Comparison of ENCODE assay signal across 31 mouse cellular contexts in the genomic region with DNA sequence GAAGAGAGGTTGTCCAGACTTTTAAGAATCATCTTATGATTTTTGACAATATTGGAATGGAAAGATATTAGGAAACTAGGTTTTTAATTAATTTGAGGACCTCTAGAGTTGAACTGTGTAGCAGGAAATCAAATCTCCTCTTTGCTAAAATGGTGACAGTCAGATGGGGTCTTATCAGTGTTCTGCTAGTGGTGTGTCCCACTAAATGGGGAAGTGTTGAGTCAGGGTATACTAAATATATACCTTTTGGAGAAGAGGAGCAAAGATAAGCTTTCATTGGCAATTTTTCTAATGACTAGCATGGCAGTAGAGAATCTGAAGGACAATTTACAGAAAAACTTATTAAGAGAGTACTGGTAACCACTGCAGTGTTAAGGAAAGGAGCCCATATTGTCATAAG.
"Had no signal": no experiment of that assay in that cellular context is flagged by ENCODE, and none has a peak within 500 bp of the region (broad histone marks: within the 10 kb centered on the region; RNA-seq: fewer than 3 reads in every experiment).

No protein-coding gene starts in this region.

- H3K36me3 ChIP-seq: limb, embryonic 10.5 days; limb, embryonic 12.5 days; limb, embryonic 13.5 days; limb, embryonic 15.5 days; liver, embryonic 12.5 days; liver, embryonic 13.5 days; liver, embryonic 15.5 days; lung, embryonic 15.5 days; midbrain, embryonic 10.5 days; midbrain, embryonic 12.5 days; midbrain, embryonic 13.5 days; midbrain, embryonic 15.5 days; neural tube, embryonic 12.5 days had no signal

- H3K27ac ChIP-seq: limb, embryonic 10.5 days; limb, embryonic 12.5 days; limb, embryonic 13.5 days; limb, embryonic 15.5 days; liver, embryonic 12.5 days; liver, embryonic 13.5 days; liver, embryonic 14.5 days; liver, embryonic 15.5 days; lung, embryonic 15.5 days; macrophage; midbrain, embryonic 10.5 days; midbrain, embryonic 12.5 days; midbrain, embryonic 13.5 days; midbrain, embryonic 15.5 days; neural tube, embryonic 12.5 days had no signal

- H3K27me3 ChIP-seq: limb, embryonic 12.5 days; limb, embryonic 13.5 days; limb, embryonic 15.5 days; liver, embryonic 12.5 days; liver, embryonic 13.5 days; liver, embryonic 15.5 days; lung, embryonic 15.5 days; megakaryocyte, embryonic 14.5 days; midbrain, embryonic 12.5 days; midbrain, embryonic 13.5 days; midbrain, embryonic 15.5 days; neural tube, embryonic 12.5 days had no signal

- ATAC-seq: liver, embryonic 12.5 days; liver, postnatal 0 days; lung, postnatal 0 days; midbrain, embryonic 13.5 days; midbrain, embryonic 15.5 days; midbrain, embryonic 16.5 days had no signal

- H3K4me3 ChIP-seq: limb, embryonic 10.5 days; limb, embryonic 12.5 days; limb, embryonic 13.5 days; limb, embryonic 15.5 days; liver, embryonic 12.5 days; liver, embryonic 13.5 days; liver, embryonic 15.5 days; lung, embryonic 15.5 days; megakaryocyte, embryonic 14.5 days; midbrain, embryonic 10.5 days; midbrain, embryonic 12.5 days; midbrain, embryonic 13.5 days; midbrain, embryonic 15.5 days; myocyte; neural tube, embryonic 12.5 days had no signal

- H3K4me2 ChIP-seq: limb, embryonic 12.5 days; limb, embryonic 13.5 days; limb, embryonic 15.5 days; liver, embryonic 12.5 days; liver, embryonic 13.5 days; liver, embryonic 15.5 days; lung, embryonic 14.5 days; lung, embryonic 15.5 days; midbrain, embryonic 11.5 days; midbrain, embryonic 12.5 days; midbrain, embryonic 13.5 days; midbrain, embryonic 15.5 days; neural tube, embryonic 12.5 days had no signal

- H3K4me1 ChIP-seq: limb, embryonic 10.5 days; limb, embryonic 12.5 days; limb, embryonic 13.5 days; limb, embryonic 15.5 days; liver, embryonic 12.5 days; liver, embryonic 13.5 days; liver, embryonic 15.5 days; lung, embryonic 15.5 days; megakaryocyte, embryonic 14.5 days; midbrain, embryonic 10.5 days; midbrain, embryonic 12.5 days; midbrain, embryonic 13.5 days; midbrain, embryonic 15.5 days; neural tube, embryonic 12.5 days had no signal

- H3K9ac ChIP-seq: limb, embryonic 12.5 days; limb, embryonic 13.5 days; limb, embryonic 15.5 days; liver, embryonic 12.5 days; liver, embryonic 13.5 days; liver, embryonic 14.5 days; liver, embryonic 15.5 days; liver, postnatal 0 days; lung, embryonic 14.5 days; lung, embryonic 15.5 days; midbrain, embryonic 12.5 days; midbrain, embryonic 13.5 days; midbrain, embryonic 15.5 days; neural tube, embryonic 12.5 days had no signal

- H3K9me3 ChIP-seq: limb, embryonic 10.5 days; limb, embryonic 12.5 days; limb, embryonic 13.5 days; limb, embryonic 15.5 days; liver, embryonic 12.5 days; liver, embryonic 13.5 days; liver, embryonic 15.5 days; lung, embryonic 15.5 days; megakaryocyte, embryonic 14.5 days; midbrain, embryonic 10.5 days; midbrain, embryonic 12.5 days; midbrain, embryonic 13.5 days; midbrain, embryonic 15.5 days; neural tube, embryonic 12.5 days had no signal

- DNase-seq: left cerebral cortex, postnatal 4 days; liver; liver, embryonic 13.5 days; liver, postnatal 0 days; lung, adult 18-20 months; lung, adult 2 months; lung, embryonic 14.5 days; lung, postnatal 10 days; lung, postnatal 14 days; lung, postnatal 36 days; lung, postnatal 4 days; midbrain, embryonic 14.5 days had no signal
